Mouse (Mus musculus) liver, embryonic 14.5 days (tissue): ENCODE data around the gene Fbxo9.

ENCODE experiments used
- CTCF ChIP-seq: IDR thresholded peaks from 2 replicates; pipeline ENCODE4 v1.5.1; 2016; ENCODE audit warnings: antibody characterized with exemption, low read depth, control low read depth
- EP300 ChIP-seq: IDR thresholded peaks from 2 replicates; pipeline ENCODE4 v1.6.1; 2016; ENCODE audit warnings: antibody characterized with exemption, low read depth

GRCm38 (mm10) chr9:78154211-78154977 is 45.5 kb upstream of the Fbxo9 start:
- no peak for TF ChIP-seq CTCF
- TF ChIP-seq EP300: no peak
